Mouse (Mus musculus): ENCODE measurements around the gene Gpr35. TPM values are rescaled to one million over a fixed set of nuclear protein-coding genes. Genes with fewer than 3 reads are reported as not detected.
A peak's percentile ranks its signal among the peaks of the same experiment; 100 is the strongest.

The Gpr35 gene
- total RNA-seq, 4 experiments from 2014 or later: 0.13 to 0.29 TPM; not detected in 2

- DNase-seq (ENCODE audit: low spot score in 2 of 2): no peak
These were observed 30.6 kb downstream of the Gpr35 start for GRCm38 (mm10) chr1:92981056-92981845.

DNA sequence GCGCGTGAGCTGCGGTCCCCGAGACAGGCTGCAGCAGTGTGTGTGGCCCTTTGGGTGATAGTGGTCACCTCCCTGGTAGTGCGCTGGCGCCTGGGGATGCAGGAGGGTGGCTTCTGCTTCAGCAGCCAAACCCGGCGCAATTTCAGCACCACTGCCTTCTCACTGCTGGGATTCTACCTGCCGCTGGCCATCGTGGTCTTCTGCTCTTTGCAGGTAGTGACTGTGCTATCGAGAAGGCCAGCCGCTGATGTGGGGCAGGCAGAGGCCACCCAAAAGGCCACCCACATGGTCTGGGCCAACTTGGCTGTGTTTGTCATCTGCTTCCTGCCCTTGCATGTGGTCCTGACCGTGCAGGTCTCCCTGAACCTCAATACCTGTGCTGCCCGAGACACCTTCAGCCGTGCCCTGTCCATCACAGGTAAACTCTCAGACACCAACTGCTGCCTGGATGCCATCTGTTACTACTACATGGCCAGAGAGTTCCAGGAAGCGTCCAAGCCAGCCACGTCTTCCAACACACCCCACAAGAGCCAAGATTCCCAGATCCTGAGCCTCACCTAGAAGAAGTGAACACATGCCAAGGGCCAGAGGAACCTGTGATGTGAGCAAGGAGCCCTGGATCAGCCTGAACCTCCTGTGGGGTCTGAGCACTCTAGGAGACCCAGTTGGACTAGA is 32.4 kb downstream of the Gpr35 start:
- no peak for DNase-seq (ENCODE audit: low spot score in 2 of 2)

GRCm38 (mm10) chr1:92984999-92985398 is 34.3 kb downstream of the Gpr35 start:
- no peak for DNase-seq (ENCODE audit: low spot score in 2 of 2)

DNA sequence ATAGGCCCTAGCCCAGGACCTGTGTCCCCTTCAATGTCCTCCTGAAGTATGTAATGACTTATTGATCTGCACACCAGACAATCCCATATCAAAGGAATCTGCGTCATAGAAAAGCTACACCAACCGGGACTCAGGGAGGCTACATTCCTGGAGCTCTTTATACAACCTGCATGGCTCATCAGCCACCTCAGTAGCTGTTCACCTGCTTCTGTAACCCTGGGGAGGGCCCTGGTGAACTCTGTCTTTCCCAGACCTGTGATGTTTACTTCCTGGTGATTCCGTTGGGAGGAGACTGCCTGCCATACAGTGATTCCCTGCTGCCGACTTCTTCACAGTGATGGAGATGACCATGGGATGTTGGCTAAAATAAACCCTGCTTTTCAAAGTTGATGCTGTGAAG is 38.2 kb downstream of the Gpr35 start:
- DNase-seq (ENCODE audit: low spot score in 2 of 2): no peak

DNA sequence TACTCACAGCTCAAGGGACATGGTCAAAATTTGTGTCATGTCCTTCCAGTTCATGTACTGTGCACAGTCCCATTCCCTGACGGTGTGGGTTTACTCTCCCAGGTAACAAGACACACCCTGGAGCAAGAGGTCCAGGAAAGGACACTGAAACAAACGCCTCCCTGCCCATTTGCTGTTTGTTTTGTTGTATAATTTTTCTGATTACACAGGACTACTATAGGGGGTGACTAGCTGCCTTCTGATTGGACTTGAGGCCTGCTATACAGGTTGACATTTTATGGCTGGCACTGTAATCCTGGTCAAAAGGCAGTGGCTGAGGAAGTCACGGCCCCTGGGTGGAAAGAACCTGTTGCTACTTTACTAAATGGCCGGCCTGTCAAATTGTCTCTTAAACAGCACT is 39.2 kb downstream of the Gpr35 start:
- DNase-seq (ENCODE audit: low spot score in 2 of 2): no peak

GRCm38 (mm10) chr1:92992214-92992855 is 41.7 kb downstream of the Gpr35 start:
- no peak for DNase-seq (ENCODE audit: low spot score in 2 of 2)

DNA sequence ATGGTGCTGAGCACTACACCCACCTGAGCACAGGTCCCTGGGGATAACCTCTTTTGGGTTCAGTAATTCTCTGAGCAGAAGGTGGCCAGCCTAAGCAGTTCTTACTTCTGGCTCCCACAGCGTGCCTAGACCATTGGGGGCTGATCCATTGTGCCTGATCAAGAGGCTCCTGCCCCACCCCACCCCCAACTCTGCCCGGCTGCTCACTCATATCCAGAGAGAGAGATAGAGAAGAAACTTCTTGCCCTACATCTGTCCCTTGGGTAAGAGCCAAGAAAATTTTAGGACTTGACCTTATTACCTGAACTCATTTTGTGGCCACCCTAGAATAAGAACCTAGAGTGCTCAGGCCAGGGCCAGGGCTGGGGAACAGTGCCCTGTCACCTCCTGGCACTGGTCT is 42.2 kb downstream of the Gpr35 start:
- DNase-seq (ENCODE audit: low spot score in 2 of 2): no peak

GRCm38 (mm10) chr1:93006061-93006460 is 55.4 kb downstream of the Gpr35 start, which contains the start of gene Aqp12:
Aqp12 (plus strand) TSS chr1:93006334.
- DNase-seq (ENCODE audit: low spot score in 2 of 2): no peak

- DNase-seq (ENCODE audit: low spot score in 2 of 2): no peak
These were observed 58.5 kb downstream of the Gpr35 start for GRCm38 (mm10) chr1:93009196-93009595.

DNA sequence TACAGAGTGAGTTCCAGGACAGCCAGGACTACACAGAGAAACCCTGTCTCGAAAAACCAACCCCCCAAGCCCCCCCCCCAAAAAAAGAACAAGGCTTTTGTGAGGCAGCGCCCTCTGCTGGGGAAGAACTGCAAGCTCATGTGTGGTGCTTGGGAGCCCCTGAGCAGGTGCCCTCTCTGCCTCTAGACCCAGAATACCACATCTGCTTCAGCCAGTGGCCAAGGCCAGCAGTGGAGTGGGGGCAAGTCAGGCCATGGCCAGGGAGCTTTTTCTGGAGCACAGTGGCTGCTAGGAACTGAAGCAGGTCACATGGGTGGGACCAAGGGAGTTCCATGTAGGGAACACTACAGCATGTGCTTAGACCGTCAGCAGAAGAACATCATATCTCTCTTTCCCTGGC is 60.1 kb downstream of the Gpr35 start:
- no peak for DNase-seq (ENCODE audit: low spot score in 2 of 2)

DNA sequence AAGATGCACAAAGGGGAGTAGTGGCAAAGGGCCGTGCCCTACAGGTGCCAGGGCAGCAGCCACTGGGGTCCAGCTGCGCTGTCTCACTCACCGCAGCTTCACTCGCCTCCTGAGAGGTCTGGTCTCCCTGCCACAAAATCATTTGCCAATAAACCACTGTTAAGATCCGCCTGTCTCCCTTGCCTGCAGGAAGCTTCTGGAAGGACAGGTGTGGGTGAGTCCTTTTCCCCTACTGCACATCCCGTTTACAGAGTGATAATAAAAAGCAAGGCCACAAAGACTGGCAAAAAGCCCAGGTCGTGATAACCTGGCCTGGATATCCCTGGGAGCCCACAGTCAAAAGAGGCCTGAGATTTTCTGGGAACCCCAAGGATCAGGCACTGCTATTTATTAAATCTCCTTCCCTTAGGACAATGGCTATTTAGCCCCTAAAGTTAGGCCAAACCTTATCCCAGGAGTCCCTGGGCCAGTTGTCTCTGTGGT is 61.5 kb downstream of the Gpr35 start:
- DNase-seq (ENCODE audit: low spot score in 2 of 2): no peak

DNA sequence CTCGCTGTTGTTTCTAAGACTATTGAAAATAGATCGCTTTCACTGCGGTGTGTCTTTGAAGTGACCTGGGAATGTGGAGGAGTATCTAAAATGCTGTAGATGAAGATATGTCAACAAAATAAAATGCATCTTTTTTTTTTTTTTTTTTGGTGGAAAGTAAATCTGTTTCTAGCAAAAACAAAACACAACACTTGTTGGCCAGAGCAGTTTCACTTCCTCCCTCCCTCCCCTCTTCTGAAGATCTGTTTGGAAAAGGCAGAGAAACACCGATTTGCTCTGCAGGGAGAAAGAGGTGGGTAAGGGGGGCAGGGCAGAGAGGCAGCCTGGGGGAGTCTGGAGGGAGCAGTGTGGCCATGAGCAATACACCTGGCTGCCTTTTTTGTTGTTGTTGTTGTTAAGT is 62.7 kb downstream of the Gpr35 start:
- no peak for DNase-seq (ENCODE audit: low spot score in 2 of 2)

DNA sequence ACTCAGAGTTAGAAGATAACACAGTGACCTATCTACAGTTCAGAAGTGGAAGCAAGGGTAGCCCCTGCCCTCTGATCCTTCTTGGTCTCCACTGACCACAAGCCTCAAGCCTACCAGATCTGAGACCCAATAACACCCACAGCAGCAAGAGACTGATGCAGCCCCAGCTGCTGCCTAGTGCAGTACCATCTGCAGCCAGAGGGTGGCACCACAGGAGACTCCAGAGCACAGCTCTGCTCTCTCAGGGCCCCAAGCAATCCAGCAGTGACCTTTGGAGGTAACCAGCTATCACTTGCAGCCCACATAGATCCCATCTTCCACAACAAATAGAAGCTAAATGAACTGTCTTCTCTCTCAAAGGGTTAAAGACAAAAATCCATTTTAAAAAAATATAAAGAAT is 63.8 kb downstream of the Gpr35 start:
- peak; percentile 24 to 37 for DNase-seq (ENCODE audit: low spot score in 2 of 2)

- no peak for DNase-seq (ENCODE audit: low spot score in 2 of 2)
These were observed 64.5 kb downstream of the Gpr35 start for GRCm38 (mm10) chr1:93015136-93015535.

DNA sequence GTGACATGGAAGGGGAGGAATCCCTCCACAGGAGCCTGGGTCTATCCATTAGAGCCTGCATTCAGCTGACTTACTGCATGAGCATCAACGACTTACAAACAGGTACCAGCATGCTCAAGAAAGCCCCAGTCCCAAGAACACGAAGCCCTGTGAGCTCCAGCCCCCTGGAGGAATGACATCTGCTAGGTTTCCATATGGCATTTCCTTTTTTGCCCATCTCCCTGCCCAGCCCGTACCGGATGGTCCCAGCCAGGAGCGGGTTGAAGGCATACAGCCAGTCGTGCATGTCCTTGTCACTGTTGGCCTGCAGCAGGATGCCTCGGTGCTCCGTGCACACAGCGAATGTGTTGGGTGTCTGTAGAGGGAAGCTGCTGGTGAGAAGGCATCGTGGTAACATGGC is 68.1 kb downstream of the Gpr35 start:
- DNase-seq (ENCODE audit: low spot score in 2 of 2): no peak

DNA sequence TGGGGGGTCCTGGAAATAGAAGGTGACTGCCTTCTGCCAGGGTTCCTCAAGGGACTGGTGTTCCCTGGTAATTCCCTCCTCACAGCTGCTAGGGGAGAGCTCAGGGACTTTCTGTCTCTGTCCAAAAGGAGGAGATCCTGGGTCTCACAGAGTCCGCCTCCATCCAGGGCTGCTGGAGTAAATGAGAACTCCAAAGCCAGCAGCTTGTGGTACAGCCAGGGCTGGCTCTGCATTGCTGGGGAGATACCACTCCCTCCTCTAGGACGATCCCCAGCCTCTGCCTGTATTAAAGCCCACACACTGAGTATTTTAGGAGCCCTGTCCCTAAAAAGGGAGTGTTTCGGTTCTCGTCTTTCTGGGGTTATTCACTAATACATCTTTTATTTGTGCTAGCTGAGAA is 69.9 kb downstream of the Gpr35 start:
- no peak for DNase-seq (ENCODE audit: low spot score in 2 of 2)

DNA sequence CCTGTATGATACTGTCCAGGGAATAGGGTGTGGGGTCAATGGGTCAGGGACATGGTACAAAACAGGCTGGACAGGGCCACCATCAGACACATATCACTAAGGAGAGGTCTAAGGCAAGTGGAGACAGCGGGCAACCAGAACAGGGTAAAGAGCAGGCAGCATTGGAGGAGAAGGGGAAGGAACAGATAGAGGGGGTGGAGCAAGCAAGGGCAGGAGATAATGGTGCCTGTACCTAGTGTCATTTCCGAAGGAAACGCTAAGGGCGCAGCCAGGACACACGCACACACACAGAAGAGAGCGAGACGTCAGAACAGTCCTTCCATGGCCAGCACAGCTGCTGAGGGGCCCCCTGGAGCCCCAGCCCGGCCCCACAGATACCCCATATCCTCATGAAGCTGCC is 75.9 kb downstream of the Gpr35 start:
- no peak for DNase-seq (ENCODE audit: low spot score in 2 of 2)

DNA sequence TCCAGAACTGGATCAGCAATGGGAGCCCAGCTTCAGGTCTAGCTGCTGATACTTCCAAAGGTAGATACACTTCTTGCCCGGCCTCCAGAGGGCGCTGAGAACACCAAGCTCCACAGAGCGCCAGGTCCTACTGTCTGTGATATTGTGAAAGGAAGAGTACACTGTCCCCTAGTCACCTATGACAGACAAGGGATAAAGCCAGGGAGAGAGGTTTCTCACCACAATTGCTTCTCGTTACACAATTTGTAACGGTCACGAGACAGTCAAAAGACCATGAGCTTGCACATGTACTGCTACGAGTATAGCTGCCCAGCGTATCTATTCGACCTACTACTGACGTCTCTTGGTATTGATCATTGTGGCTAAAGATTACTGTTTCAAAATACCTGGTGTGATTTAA is 78.7 kb downstream of the Gpr35 start:
- DNase-seq (ENCODE audit: low spot score in 2 of 2): no peak

GRCm38 (mm10) chr1:93030060-93030459 is 79.4 kb downstream of the Gpr35 start:
- DNase-seq (ENCODE audit: low spot score in 2 of 2): no peak

DNA sequence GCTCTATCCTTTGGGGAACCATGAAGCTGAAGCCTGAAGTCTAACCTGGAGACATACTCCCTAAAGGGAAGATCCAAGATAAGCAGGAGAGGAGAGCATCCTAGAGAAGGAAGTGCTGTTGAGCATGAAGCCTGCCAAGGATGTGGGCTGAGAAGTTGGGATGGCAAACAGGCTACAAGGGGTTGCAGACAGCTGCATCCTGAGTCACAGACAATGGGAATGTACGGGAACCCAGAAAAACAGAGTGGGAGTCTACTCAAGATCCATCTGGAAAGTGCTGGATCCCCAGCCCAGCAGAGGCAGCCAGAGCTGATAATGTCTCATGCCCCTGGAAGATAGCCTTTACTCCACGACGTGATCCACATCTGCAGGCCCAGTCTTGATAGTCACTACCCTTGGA is 80.5 kb downstream of the Gpr35 start:
- no peak for DNase-seq (ENCODE audit: low spot score in 2 of 2)

DNA sequence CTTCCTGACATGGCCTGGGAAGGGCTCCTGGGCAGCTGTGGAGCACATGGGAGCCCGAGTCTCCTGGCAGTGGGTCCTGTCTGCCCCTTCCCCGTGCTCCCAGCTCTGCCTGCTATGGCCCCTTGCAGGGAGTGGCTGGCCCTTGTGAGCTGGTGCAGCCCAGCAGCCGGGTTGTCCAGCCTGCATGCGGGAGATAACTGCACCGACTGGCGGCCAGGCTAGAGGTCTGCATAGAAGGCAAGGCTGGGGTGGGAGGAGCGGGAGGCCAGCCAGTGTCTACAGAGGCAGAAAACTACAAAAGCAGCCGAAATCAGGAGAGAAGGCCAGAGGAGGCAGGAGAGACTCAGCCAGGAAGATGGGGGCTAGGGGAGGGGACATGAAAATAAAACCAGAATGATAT is 83.3 kb downstream of the Gpr35 start:
- DNase-seq (ENCODE audit: low spot score in 2 of 2): no peak

- no peak for DNase-seq (ENCODE audit: low spot score in 2 of 2)
These were observed 85.3 kb downstream of the Gpr35 start for GRCm38 (mm10) chr1:93035981-93036380.

All from gastrocnemius, adult 8-10 months (tissue).